Mouse (Mus musculus) stomach, embryonic 14.5 days (tissue): ENCODE data around the gene Bbof1. TPM values are rescaled to one million over a fixed set of nuclear protein-coding genes. Genes with fewer than 3 reads are reported as not detected.

ENCODE experiments used
- ATAC-seq: fragments of 200-750 bp; cut with Nextera tagmentation; 2 replicates; pipeline ENCODE4 v1.8.0; 2017; ENCODE audit warnings: low read depth, moderate TSS enrichment; ENCODE audit not compliant: insufficient number of reproducible peaks, insufficient read depth, low FRiP score
- H3K27ac ChIP-seq: fragments of 300-500 bp; sonication (generic); 2 replicates; pipeline ENCODE4 v1.5.1; 2014; ENCODE audit warnings: mild to moderate bottlenecking, low read length, moderate library complexity, mixed read lengths
- H3K27me3 ChIP-seq: fragments of 300-500 bp; sonication (generic); 2 replicates; pipeline ENCODE4 v1.6.1; 2014; ENCODE audit warnings: low read length, control low read depth, mixed read lengths; ENCODE audit not compliant: control insufficient read depth, insufficient read depth
- H3K36me3 ChIP-seq: fragments of 300-500 bp; sonication (generic); 2 replicates; pipeline ENCODE4 v1.6.1; 2014; ENCODE audit warnings: mild to moderate bottlenecking, control low read depth, low read length, moderate library complexity, mixed read lengths; ENCODE audit not compliant: control insufficient read depth, insufficient read depth
- H3K4me1 ChIP-seq: fragments of 300-500 bp; sonication (generic); 2 replicates; pipeline ENCODE4 v1.6.1; 2014; ENCODE audit warnings: low read length, control low read depth, mixed read lengths; ENCODE audit not compliant: control insufficient read depth, insufficient read depth
- H3K4me2 ChIP-seq: fragments of 300-500 bp; sonication (generic); replicated peaks from 2 replicates; pipeline ENCODE4 v1.6.1; 2014; ENCODE audit warnings: low read depth, low read length, control low read depth
- H3K4me3 ChIP-seq: fragments of 300-500 bp; sonication (generic); 2 replicates; pipeline ENCODE4 v1.5.1; 2014; ENCODE audit warnings: low read depth, low read length, control low read depth
- H3K9ac ChIP-seq: fragments of 300-500 bp; sonication (generic); replicated peaks from 2 replicates; pipeline ENCODE4 v1.6.1; 2014; ENCODE audit warnings: low read depth, mild to moderate bottlenecking, control low read depth, low read length, moderate library complexity, mixed read lengths
- H3K9me3 ChIP-seq: fragments of 300-500 bp; sonication (generic); 2 replicates; pipeline ENCODE4 v1.6.1; 2016; ENCODE audit warnings: low read depth, low read length, control low read depth; ENCODE audit not compliant: control insufficient read depth
- WGBS: fragments of 180-500 bp; shearing (Covaris S2); extraction: QIAGEN DNeasy Blood & Tissue Kit; methylation state at CpG from one replicate; pipeline ENCODE4 v1.1.7; 2014; 5-methylcytosine and 5-hydroxymethylcytosine counted together
- polyA plus RNA-seq: library from polyadenylated mRNA; unstranded; fragments of >200 nt; fragmentation: Nextera tagmentation; extraction: Ambion mirVana; gene quantifications from 2 replicates; pipeline ENCODE4 v1.2.1, GENCODE M21; 2014

The Bbof1 gene
- polyA plus RNA-seq, 1 experiment from 2014 or later, result 1.5 TPM

DNA sequence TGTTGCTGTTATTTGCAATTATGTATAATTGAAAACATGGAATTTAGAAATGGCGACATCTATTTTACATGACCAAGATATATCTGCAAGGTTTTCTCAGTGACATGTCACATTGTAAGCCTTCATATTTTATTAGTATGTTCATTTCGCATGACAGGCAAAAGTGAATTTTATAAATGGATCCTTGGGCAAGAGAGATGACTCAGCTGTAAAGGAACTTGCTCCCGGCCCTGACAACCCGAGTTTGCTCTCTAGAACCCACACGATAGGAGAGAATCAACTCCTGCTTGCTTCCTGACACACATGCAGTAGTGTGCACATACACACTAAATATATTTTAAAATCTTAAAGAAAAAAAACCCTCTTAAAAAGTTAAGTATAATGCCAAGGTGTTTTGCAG is 52.5 kb downstream of the Bbof1 start:
- H3K36me3 ChIP-seq, result peaks cover 18% of the 10 kb centered on the region; the same call in 1 of the 2 replicates
- ATAC-seq, result no peak
- WGBS, result 90% methylated on average over 5 of the region's 5 CpGs

DNA sequence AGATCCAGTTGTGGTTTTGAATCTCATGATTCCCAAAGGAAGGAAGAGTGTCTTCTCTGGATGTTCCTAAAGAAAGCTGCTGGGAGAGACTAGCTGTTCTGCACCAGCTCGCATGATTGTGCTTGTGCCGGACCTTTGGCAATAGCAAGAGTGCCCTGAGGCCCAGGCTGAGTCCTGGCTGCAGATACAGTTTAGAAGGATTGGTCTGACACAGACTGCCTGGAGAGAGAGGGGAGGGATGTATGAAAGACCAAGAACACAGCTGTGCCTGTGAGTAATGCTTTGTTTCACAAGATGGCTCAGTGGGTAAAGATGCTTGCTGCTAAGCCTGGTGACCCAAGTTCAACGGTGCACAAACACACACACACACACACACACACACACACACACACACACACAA is 54.0 kb downstream of the Bbof1 start:
- no peaks in the 10 kb centered on the region for H3K9me3 ChIP-seq
- 78% methylated on average over 3 of the region's 3 CpGs for WGBS
- no peaks in the 10 kb centered on the region for H3K27me3 ChIP-seq
- H3K9ac ChIP-seq, result no peak overlapping the region
- no peak overlapping the region for H3K27ac ChIP-seq
- no peak overlapping the region for H3K4me3 ChIP-seq
- H3K4me2 ChIP-seq, result no peak overlapping the region
- no peak for ATAC-seq
- H3K4me1 ChIP-seq, result no peaks in the 10 kb centered on the region
- peaks cover 20% of the 10 kb centered on the region; the same call in 1 of the 2 replicates for H3K36me3 ChIP-seq

More for the DNA sequence above, 52.5 kb downstream of the Bbof1 start:
- H3K9me3 ChIP-seq, result no peaks in the 10 kb centered on the region
- H3K4me1 ChIP-seq, result no peaks in the 10 kb centered on the region
- H3K27me3 ChIP-seq, result no peaks in the 10 kb centered on the region
- no peak overlapping the region for H3K4me3 ChIP-seq
- no peak overlapping the region for H3K27ac ChIP-seq
- H3K9ac ChIP-seq, result no peak overlapping the region
- no peak overlapping the region for H3K4me2 ChIP-seq

DNA sequence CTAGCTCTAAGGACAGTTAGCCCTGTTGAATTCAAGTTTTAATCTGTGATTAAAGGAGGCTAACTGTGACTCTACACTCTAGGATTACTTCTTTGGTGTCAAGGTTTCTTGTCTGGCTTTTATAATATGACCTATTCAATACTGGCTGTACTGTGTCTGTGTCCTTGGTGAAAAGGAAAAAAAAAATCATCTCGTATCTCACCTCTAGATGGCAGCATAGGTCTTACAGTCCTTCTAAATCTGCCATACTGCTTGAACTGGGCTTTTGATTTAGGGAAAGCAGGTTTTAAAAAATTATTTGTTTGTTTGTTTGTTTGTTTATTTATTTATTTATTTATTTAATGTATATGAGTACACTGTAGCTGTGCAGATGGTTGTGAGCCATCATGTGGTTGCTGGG is 59.8 kb downstream of the Bbof1 start:
- Histone ChIP-seq H3K36me3 (peaks cover 11% of the 10 kb centered on the region), H3K9ac (no peak overlapping the region), H3K27ac (no peak overlapping the region), H3K4me3 (no peak overlapping the region), H3K4me2 (no peak overlapping the region), H3K9me3 (no peaks in the 10 kb centered on the region), H3K27me3 (no peaks in the 10 kb centered on the region), H3K4me1 (no peaks in the 10 kb centered on the region)
- WGBS, result 5% methylated on average over 1 of the region's 1 CpGs
- no peak for ATAC-seq

DNA sequence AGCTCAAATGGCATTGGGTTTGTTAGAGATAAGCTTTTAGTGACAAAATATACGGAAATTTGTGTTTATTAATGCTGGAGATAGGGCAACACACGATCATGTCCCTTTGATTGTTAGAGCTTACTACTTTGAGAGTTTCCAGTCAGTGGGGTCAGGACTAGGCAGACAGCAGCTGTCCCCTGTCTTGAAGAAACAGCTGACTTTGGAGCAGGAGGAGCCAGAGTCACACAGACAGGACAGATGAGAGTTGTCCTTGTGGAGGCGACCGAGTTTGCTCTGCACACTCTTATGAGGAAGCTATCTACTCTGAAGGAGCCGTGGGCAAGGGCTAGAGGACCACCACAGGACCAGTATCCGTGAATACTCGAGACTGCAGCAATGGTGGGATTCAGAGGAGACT is 70.1 kb downstream of the Bbof1 start:
- Histone ChIP-seq H3K27me3 (no peaks in the 10 kb centered on the region), H3K4me3 (no peak overlapping the region), H3K4me1 (no peaks in the 10 kb centered on the region), H3K27ac (no peak overlapping the region), H3K36me3 (no peaks in the 10 kb centered on the region; the same call in 1 of the 2 replicates), H3K9ac (no peak overlapping the region), H3K9me3 (no peaks in the 10 kb centered on the region), H3K4me2 (no peak overlapping the region)
- no peak for ATAC-seq
- WGBS, result 76% methylated on average over 7 of the region's 7 CpGs

DNA sequence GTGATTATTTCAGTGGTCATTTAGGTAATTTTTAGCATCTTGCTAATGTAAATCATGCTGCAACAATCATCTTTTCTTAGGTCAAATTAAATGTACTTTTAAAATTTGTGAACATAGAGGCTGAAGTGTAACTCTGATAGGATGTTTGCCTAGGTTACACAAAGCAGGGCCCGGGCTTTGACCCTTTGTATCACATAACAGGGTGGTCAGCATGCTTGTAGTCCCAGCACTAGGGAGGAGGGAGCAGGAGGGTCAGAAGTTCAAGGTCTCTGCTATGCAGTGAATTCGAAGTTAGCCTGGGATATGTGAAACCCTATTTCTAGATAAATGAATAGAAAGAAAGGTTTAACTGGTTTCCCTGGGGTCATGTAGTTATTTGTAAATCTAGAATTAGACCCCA is 72.4 kb downstream of the Bbof1 start:
- Histone ChIP-seq H3K4me1 (no peaks in the 10 kb centered on the region), H3K36me3 (no peaks in the 10 kb centered on the region), H3K9ac (no peak overlapping the region), H3K4me2 (no peak overlapping the region), H3K27me3 (no peaks in the 10 kb centered on the region), H3K4me3 (no peak overlapping the region), H3K27ac (no peak overlapping the region), H3K9me3 (no peaks in the 10 kb centered on the region)
- WGBS, result 56% methylated on average over 2 of the region's 2 CpGs
- ATAC-seq, result no peak

GRCm38 (mm10) chr12:84482778-84483585 is 74.1 kb downstream of the Bbof1 start:
- Histone ChIP-seq H3K27me3 (no peaks in the 10 kb centered on the region), H3K4me3 (no peak overlapping the region), H3K36me3 (no peaks in the 10 kb centered on the region), H3K27ac (no peak overlapping the region), H3K4me1 (0 out of 2 replicates have a peak, but pooled peaks cover 5% of the 10 kb centered on the region), H3K4me2 (no peak overlapping the region), H3K9ac (no peak overlapping the region), H3K9me3 (no peaks in the 10 kb centered on the region)
- ATAC-seq, result peak; percentile 28; the same call in 1 of the 2 replicates
- WGBS, result 81% methylated on average over 14 of the region's 14 CpGs

DNA sequence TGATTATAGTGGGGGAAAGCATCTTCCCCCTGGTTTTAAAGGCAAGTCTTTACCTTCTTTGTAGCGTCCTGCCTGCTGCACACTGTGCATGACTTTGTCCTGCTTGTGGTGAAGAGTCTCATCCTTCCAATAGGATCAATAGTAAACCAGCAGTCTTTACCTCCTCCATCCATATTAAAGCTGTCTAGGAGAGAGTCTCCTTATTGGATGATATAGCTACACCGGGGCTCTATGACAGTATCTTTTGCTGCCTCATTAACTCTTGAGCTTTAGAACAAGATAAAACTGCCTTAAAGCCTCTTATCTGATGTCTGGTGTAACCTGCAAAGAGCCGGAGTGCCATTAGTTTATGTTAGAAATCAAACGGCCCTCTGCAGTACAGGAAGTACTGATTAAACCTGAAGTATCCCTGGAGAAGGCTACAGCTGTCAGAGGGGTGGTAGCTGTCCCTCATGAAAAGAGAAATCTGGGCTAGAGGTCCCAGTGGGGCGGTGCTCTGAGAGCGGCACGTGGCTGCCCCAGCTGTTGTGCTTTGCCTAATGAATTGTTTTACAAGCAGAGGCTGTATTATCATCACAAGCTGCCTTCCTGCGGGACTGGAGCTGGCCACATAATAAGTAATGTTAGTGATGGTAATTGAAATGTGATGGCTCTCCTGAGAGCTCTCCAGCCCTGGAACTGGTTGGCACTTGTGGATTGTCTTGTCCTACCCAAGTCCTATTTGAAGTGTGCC is 78.6 kb downstream of the Bbof1 start:
- no peak overlapping the region for H3K4me2 ChIP-seq
- H3K4me3 ChIP-seq, result no peak overlapping the region
- no peak overlapping the region for H3K9ac ChIP-seq
- no peaks in the 10 kb centered on the region for H3K9me3 ChIP-seq
- 27% methylated on average over 8 of the region's 8 CpGs for WGBS
- 0 out of 2 replicates have a peak, but pooled peaks cover 5% of the 10 kb centered on the region for H3K4me1 ChIP-seq
- no peaks in the 10 kb centered on the region for H3K27me3 ChIP-seq
- no peak overlapping the region for H3K27ac ChIP-seq
- no peaks in the 10 kb centered on the region for H3K36me3 ChIP-seq
- ATAC-seq, result no peak
